Mouse (Mus musculus) mouse trophoblast stem cell (cell line): ENCODE data around the gene Cd27.
"Not testable (repeated sequence)": the region's sequence is repeated elsewhere in the genome, so short reads cannot be mapped to it uniquely, and the experiment has no call there.

Experiments used
- in situ Hi-C, 2 experiments: fragments of 300-500 bp; cut with MseI, MboI; formaldehyde crosslinking; loops; 2 replicates in 1 of 2; 3 replicates in 1 of 2; pipeline ENCODE4 v1.15.1; 2025

Gene Cd27

DNA sequence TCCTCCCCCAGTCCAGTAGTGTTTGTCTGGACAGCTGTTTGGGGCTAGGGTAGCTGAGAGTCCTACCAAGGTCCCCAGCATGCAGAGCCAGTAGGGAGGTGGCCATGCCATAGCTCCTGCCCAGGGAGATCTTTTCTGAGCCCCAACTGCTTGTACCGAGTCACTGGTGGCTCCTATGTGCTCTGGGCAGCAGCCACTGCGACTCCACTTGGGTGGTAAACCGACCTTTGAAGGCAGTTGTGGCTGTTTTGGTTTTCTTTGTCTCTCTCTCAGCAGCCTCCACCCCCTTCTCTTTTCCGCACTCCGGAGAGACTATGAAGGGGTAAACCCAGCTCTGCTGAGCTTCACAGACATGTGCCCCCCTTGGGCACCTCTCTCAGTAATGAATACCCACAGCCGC lies at the start of gene Cd27:
Gene Cd27 (minus strand): TSS at position 229 of the 400 bp plus-strand sequence.
- in situ Hi-C loops: no loop called here

DNA sequence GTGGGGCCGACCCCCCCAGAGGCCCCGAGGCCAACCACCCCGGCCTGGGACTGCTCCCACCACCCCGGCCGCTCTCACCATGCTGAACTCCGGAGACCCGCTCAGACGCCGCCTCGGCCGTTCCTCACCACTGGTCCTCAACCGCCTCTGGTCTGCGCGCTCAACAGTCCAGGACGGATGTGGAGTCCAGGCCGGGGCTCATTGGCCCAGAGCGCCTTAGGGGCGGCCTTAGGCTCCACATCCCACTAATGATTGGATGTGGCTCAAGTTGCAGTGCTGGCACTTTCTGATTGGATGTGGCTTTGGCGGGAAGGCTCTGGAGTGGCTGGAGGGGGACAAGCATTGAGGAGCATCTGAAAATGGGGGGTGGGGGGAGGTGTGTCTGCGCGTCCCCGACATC lies 49.1 kb upstream of the Cd27 start, which contains the start of gene Tuba3a:
Gene Tuba3a (minus strand): TSS at position 153 of the 400 bp plus-strand sequence.
- in situ Hi-C loops: no loop called here

DNA sequence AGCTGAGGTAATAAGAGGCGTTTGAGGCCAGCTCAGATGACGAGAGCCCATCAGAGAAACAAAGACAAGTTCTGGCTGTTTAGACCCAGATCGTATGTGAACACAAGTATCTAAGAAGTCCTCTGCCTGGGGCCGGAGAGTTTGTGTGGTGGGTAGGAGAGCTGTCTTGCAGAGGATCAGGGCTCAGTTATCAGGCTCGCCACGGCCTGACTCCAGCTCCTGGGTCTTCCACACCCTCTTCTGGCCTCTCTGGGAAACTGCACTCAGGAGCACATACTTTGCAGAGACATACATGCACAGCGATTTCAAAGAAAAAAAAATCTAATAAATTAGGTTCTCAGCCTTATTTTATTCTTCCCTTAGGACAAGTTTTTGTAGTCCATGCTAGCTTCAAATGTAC lies 47.9 kb upstream of the Cd27 start:
- in situ Hi-C loops: no loop called here

GRCm38 (mm10) chr6:125284250-125284649 lies 47.4 kb upstream of the Cd27 start:
- in situ Hi-C loops: no loop called here

DNA sequence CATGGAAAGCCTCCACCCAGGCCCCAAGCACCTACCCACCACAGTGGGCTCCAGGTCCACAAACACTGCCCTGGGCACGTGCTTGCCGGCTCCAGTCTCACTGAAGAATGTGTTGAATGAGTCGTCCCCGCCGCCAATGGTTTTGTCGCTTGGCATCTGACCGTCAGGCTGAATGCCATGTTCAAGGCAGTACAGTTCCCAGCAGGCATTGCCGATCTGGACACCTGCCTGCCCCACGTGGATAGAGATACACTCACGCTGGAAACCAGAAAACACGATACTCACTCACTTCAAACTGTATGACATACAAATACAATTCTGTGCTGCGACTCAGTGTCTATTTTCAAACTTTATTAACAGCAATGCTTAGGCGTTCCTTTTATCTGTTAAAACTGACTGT lies 45.9 kb upstream of the Cd27 start:
- in situ Hi-C loops: not testable (repeated sequence)

- in situ Hi-C loops: loop anchor here in 1 of 2 experiments (10.0 kb wide), 1 partner anchor 85 kb away; no protein-coding TSS in a partner anchor
Observed at GRCm38 (mm10) chr6:125279729-125280128, 42.9 kb upstream of the Cd27 start.

- in situ Hi-C loops: loop anchor here in 1 of 2 experiments (5.0 to 10.0 kb wide), 2 partner anchors 58 to 90 kb away; partner anchors contain the start of gene Vamp1
Observed at GRCm38 (mm10) chr6:125274841-125275563, 38.2 kb upstream of the Cd27 start.

DNA sequence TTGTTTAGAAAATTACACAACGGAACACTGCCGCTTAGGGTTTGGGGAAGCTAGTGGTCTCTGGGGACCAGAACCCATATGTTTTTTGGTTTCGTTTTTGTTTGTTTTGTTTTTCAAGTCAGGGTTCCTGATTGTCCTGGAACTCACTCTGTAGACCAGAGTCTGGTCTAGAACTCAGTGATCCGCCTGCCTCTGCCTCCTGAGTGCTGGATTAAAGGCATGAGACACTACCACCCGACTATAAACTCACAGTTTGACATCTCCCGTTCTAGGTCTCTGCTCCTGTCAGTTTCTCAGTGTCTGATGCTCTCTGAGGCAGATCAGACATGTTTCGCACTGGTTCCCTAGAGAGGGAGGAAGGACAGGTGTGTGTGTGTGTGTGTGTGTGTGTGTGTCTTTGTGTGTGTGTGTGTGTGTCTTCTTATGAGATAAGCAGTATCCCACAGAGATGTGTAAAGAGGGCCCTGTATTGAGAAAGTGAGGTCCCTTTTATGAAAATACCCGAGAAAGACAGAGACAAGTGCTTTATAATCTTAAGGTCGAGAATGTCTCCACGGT lies 35.5 kb upstream of the Cd27 start:
- in situ Hi-C loops: loop anchor here in 1 of 2 experiments (5.0 to 10.0 kb wide), 2 partner anchors 55 to 92 kb away; partner anchors contain the start of gene Vamp1

DNA sequence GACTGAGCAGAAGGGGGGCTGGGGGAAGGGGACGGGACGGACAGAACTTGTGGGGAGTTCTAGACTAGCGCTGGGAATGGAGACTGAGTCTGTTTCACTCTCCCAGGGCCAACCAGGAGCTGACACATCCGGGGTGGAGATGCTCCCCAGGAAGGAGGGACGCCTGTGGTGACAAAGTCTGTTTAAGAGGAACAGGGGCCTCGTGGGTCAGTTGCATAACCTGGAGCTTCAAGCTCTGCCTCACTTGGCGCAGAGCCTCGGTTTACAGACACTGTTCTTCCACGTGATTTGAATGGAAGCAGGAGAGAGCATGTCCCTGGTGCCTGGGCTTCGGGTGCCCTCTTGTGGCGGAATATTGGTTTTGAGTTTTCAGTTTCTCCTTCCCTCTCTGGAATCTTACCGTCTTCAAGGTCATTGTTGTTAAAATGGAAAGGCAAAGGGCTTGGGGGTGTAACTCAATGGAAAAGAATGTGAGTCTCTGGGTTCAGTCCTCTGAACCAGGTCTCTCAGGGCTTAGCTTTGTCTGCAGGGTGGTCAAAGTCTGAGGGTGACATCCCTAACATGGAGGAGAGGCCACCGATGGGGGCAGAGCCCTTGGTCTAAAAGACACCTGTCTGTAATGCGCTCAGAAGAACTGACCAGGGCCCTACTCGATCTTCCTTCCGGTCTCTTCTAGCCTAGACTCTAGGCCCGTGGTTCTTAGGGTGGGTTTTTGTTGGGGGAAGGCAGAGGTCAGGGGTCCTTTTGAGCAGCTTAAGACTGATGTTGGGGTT lies 34.8 kb upstream of the Cd27 start:
- in situ Hi-C loops: loop anchor here in 1 of 2 experiments (5.0 to 10.0 kb wide), 2 partner anchors 54 to 93 kb away; partner anchors contain the start of gene Vamp1

DNA sequence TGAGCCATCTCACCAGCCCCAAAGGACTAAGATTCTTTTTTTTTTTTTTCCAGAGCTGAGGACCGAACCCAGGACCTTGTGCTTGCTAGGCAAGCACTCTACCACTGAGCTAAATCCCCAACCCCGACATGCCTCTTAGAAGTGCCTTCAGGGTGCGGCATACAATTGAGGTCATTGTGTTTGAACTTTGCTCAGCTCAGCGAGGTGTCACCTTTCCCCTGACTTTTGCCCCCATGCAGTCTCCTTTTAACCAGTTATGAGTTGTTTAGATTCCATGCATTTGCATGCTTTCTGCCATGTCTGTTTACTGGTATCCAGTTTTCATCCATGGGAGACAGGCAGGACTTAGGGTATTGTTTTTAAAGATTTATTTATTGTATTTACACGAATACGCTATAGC lies 32.0 kb upstream of the Cd27 start:
- in situ Hi-C loops: no loop called here

- in situ Hi-C loops: no loop called here
Observed at GRCm38 (mm10) chr6:125267469-125267868, 30.7 kb upstream of the Cd27 start.

- in situ Hi-C loops: not testable (repeated sequence)
Observed at GRCm38 (mm10) chr6:125266600-125266999, 29.8 kb upstream of the Cd27 start.

DNA sequence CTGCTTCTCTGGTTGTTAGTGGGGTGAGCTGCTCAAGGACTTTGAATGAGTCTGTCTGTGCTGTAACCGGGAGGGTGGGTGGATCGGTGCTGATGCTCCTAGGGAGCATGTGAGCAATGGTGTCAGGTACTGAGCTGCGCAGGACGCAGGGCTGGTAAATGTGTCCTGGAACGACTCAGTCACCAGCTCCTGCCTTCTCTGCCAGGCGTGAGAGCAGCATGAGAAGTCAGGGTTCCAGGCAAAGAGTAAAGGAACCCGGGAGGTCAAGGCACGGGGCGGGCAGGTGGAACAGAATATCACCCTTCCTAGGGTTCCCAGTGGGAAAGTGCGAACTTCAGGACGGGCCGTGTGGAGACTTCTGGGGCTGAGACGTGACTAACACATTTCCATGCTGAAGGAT lies 29.3 kb upstream of the Cd27 start:
- in situ Hi-C loops: no loop called here

GRCm38 (mm10) chr6:125265239-125265638 lies 28.4 kb upstream of the Cd27 start:
- in situ Hi-C loops: no loop called here

- in situ Hi-C loops: no loop called here
Observed at GRCm38 (mm10) chr6:125264219-125264618, 27.4 kb upstream of the Cd27 start.

- in situ Hi-C loops: no loop called here
Observed at GRCm38 (mm10) chr6:125260006-125260555, 23.3 kb upstream of the Cd27 start.

GRCm38 (mm10) chr6:125256222-125256966 lies 19.6 kb upstream of the Cd27 start:
- in situ Hi-C loops: no loop called here

DNA sequence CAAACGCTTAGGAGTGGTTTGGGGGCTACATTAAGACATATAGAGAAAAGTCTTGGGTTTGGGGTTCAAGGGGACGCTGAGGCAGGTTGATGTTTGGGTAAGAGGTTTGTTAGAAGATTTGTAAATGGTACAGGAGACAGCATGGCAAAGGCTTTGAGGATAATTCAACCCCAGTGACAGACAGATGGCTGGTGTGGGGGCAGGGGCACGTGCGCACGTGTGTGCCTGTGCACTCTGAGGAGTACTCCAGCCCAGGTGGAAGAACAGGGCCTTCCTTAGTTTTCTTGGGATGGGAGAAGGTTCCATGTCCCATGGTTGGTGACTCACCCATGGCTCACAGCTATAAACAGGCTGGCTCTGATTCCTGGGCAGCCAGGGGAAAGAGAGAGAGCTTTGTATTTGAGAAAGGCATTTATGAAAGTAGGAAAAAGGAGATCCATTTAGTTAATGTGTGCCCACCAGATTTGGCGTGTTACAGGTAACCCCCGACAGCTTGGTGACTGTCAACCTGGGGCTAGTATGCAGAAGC lies 18.8 kb upstream of the Cd27 start:
- in situ Hi-C loops: no loop called here

DNA sequence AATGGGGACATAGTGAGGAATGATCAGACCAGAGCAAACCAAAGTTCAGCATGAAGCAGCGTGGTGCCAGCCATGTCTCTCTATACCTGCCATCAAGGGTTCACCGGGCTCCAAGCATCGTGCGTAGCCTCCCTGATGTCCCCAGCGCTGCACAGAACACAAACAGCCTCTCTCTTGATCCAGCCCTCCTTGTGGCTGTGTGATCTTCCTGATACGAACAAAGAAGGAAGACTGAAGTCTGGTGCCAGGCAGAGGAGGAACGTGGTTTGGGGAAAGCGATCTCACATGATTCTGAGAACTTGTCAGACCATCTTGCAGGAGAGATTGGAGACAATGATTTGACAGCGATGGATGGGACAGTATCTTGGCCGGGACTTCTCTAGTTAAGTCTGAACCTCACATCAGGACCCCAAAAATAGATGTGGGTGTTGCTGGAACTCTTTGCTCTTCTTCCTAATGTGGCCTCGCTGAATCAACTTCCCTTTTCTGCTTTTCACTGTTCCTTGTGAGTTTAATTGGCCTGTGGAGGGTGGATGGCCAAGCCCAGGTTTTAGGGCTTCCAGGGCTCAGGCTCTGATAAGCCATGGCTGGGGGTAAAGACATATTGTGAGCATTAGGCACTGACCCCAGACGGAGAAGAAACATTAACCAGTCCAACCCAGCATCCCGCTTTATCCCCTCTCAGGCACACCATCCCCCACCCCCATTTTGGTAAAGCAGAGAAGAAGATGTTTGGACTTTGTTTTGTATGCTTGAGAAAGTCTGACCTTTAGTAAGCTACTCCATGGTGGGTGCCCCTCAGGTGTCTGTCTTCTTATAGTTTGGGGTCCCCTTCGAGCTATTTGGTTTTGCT lies 17.3 kb upstream of the Cd27 start:
- in situ Hi-C loops: no loop called here

DNA sequence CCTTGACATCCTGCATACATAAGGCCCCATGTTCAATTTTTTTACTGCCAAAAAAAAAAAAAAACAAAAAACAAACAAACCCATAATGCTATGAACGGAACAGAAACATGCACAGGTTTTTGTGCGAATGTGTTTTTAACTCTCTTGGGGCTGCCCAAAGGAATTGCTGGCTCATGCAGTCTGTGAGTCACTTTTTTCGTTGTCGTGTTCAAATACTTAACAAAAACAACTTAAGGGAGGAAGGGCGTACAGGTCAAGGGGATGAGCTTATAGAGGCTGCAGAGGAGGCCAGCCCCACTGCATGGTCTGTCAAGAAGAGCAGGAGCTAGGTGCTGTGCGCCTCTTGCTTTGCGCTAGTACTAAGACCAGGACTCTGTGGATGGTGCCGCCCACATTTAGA lies 15.9 kb upstream of the Cd27 start:
- in situ Hi-C loops: no loop called here
